Mouse (Mus musculus): ENCODE results near the gene Aqp11. TPM values are rescaled to one million over a fixed set of nuclear protein-coding genes. Genes with fewer than 3 reads are reported as not detected.

Gene Aqp11
- polyA plus RNA-seq, 1 experiment from 2014 or later = 4.0 TPM

GRCm38 (mm10) chr7:97740948-97741347, 2.9 kb upstream of the Aqp11 start:
- Histone ChIP-seq H3K27ac (replicated peaks) (no peak overlapping the region), H3K36me3 (replicated peaks) (no peaks in the 10 kb centered on the region), H3K4me1 (peaks cover 26% of the 10 kb centered on the region), H3K27me3 (replicated peaks; ENCODE audit: low read depth, poor library complexity, severe bottlenecking) (peaks cover 13% of the 10 kb centered on the region), H3K9me3 (no peaks in the 10 kb centered on the region), H3K4me3 (no peak overlapping the region)
- peak; percentile 56 for DNase-seq (ENCODE audit: low spot score)
- WGBS = 53% methylated on average over 10 of the region's 10 CpGs

GRCm38 (mm10) chr7:97737256-97737637, 842 bp downstream of the Aqp11 start:
- Histone ChIP-seq H3K9me3 (no peaks in the 10 kb centered on the region), H3K4me3 (peak overlapping the region; percentile 66), H3K27me3 (replicated peaks; ENCODE audit: low read depth, poor library complexity, severe bottlenecking) (peaks cover 17% of the 10 kb centered on the region), H3K27ac (replicated peaks) (peak overlapping the region; percentile 84), H3K36me3 (replicated peaks) (no peaks in the 10 kb centered on the region), H3K4me1 (peaks cover 27% of the 10 kb centered on the region)
- WGBS = 9% methylated on average over 12 of the region's 12 CpGs
- DNase-seq (ENCODE audit: low spot score) = no peak

GRCm38 (mm10) chr7:97735886-97736420, 2.1 kb downstream of the Aqp11 start:
- 43% methylated on average over 4 of the region's 4 CpGs for WGBS
- Histone ChIP-seq H3K4me3 (no peak overlapping the region), H3K4me1 (peaks cover 25% of the 10 kb centered on the region), H3K27ac (replicated peaks) (no peak overlapping the region), H3K9me3 (no peaks in the 10 kb centered on the region), H3K36me3 (replicated peaks) (no peaks in the 10 kb centered on the region), H3K27me3 (replicated peaks; ENCODE audit: low read depth, poor library complexity, severe bottlenecking) (peaks cover 17% of the 10 kb centered on the region)
- no peak for DNase-seq (ENCODE audit: low spot score)

GRCm38 (mm10) chr7:97735021-97735420, 3.1 kb downstream of the Aqp11 start:
- H3K27me3 ChIP-seq (replicated peaks; ENCODE audit: low read depth, poor library complexity, severe bottlenecking) = peaks cover 17% of the 10 kb centered on the region
- H3K4me1 ChIP-seq = peaks cover 28% of the 10 kb centered on the region
- no peak overlapping the region for H3K27ac ChIP-seq (replicated peaks)
- WGBS = 88% methylated on average over 8 of the region's 8 CpGs
- no peak for DNase-seq (ENCODE audit: low spot score)
- H3K36me3 ChIP-seq (replicated peaks) = no peaks in the 10 kb centered on the region
- H3K4me3 ChIP-seq = no peak overlapping the region
- no peaks in the 10 kb centered on the region for H3K9me3 ChIP-seq

- DNase-seq (ENCODE audit: low spot score) = no peak
- Histone ChIP-seq H3K27me3 (replicated peaks; ENCODE audit: low read depth, poor library complexity, severe bottlenecking) (peaks cover 17% of the 10 kb centered on the region), H3K27ac (replicated peaks) (no peak overlapping the region), H3K4me1 (peaks cover 37% of the 10 kb centered on the region), H3K36me3 (replicated peaks) (no peaks in the 10 kb centered on the region), H3K4me3 (no peak overlapping the region), H3K9me3 (no peaks in the 10 kb centered on the region)
- 90% methylated on average over 5 of the region's 5 CpGs for WGBS
Measured at GRCm38 (mm10) chr7:97733606-97734005, 4.5 kb downstream of the Aqp11 start.

GRCm38 (mm10) chr7:97730427-97730826, 7.7 kb downstream of the Aqp11 start:
- Histone ChIP-seq H3K27ac (replicated peaks) (no peak overlapping the region), H3K4me3 (no peak overlapping the region), H3K27me3 (replicated peaks; ENCODE audit: low read depth, poor library complexity, severe bottlenecking) (no peaks in the 10 kb centered on the region), H3K4me1 (peaks cover 17% of the 10 kb centered on the region), H3K36me3 (replicated peaks) (peaks cover 22% of the 10 kb centered on the region), H3K9me3 (no peaks in the 10 kb centered on the region)
- 48% methylated on average over 3 of the region's 3 CpGs for WGBS
- no peak for DNase-seq (ENCODE audit: low spot score)

- Histone ChIP-seq H3K9me3 (no peaks in the 10 kb centered on the region), H3K27me3 (replicated peaks; ENCODE audit: low read depth, poor library complexity, severe bottlenecking) (no peaks in the 10 kb centered on the region), H3K4me3 (no peak overlapping the region), H3K4me1 (peaks cover 17% of the 10 kb centered on the region), H3K27ac (replicated peaks) (0 out of 2 replicates have a peak overlapping the region, but pooled peaks have one; percentile 19), H3K36me3 (replicated peaks) (peaks cover 36% of the 10 kb centered on the region)
- DNase-seq (ENCODE audit: low spot score) = no peak
- WGBS = 56% methylated on average over 14 of the region's 14 CpGs
Measured at GRCm38 (mm10) chr7:97728666-97729614, 9.1 kb downstream of the Aqp11 start.

GRCm38 (mm10) chr7:97726778-97727177, 11.3 kb downstream of the Aqp11 start:
- 76% methylated on average over 7 of the region's 7 CpGs for WGBS
- no peaks in the 10 kb centered on the region for H3K27me3 ChIP-seq (replicated peaks; ENCODE audit: low read depth, poor library complexity, severe bottlenecking)
- no peaks in the 10 kb centered on the region for H3K9me3 ChIP-seq
- H3K36me3 ChIP-seq (replicated peaks) = peaks cover 56% of the 10 kb centered on the region
- peaks cover 17% of the 10 kb centered on the region for H3K4me1 ChIP-seq
- DNase-seq (ENCODE audit: low spot score) = no peak
- H3K27ac ChIP-seq (replicated peaks) = no peak overlapping the region
- H3K4me3 ChIP-seq = no peak overlapping the region

GRCm38 (mm10) chr7:97726080-97726479, 12.0 kb downstream of the Aqp11 start:
- no peak overlapping the region for H3K27ac ChIP-seq (replicated peaks)
- H3K36me3 ChIP-seq (replicated peaks) = peaks cover 58% of the 10 kb centered on the region
- DNase-seq (ENCODE audit: low spot score) = no peak
- no peaks in the 10 kb centered on the region for H3K27me3 ChIP-seq (replicated peaks; ENCODE audit: low read depth, poor library complexity, severe bottlenecking)
- 87% methylated on average over 7 of the region's 7 CpGs for WGBS
- H3K9me3 ChIP-seq = no peaks in the 10 kb centered on the region
- H3K4me3 ChIP-seq = no peak overlapping the region
- peaks cover 17% of the 10 kb centered on the region for H3K4me1 ChIP-seq

- Histone ChIP-seq H3K27ac (replicated peaks) (no peak overlapping the region), H3K27me3 (replicated peaks; ENCODE audit: low read depth, poor library complexity, severe bottlenecking) (no peaks in the 10 kb centered on the region), H3K9me3 (no peaks in the 10 kb centered on the region), H3K4me3 (no peak overlapping the region), H3K36me3 (replicated peaks) (peaks cover 65% of the 10 kb centered on the region), H3K4me1 (peaks cover 13% of the 10 kb centered on the region)
- 95% methylated on average over 6 of the region's 6 CpGs for WGBS
- DNase-seq (ENCODE audit: low spot score) = no peak
Measured at GRCm38 (mm10) chr7:97725401-97725800, 12.7 kb downstream of the Aqp11 start.

GRCm38 (mm10) chr7:97723646-97724538, 14.2 kb downstream of the Aqp11 start:
- Histone ChIP-seq H3K27me3 (replicated peaks; ENCODE audit: low read depth, poor library complexity, severe bottlenecking) (no peaks in the 10 kb centered on the region), H3K9me3 (no peaks in the 10 kb centered on the region), H3K36me3 (replicated peaks) (peaks cover 80% of the 10 kb centered on the region), H3K4me1 (no peaks in the 10 kb centered on the region; the same call in 1 of the 2 replicates), H3K4me3 (no peak overlapping the region), H3K27ac (replicated peaks) (no peak overlapping the region)
- WGBS = 89% methylated on average over 11 of the region's 11 CpGs
- no peak for DNase-seq (ENCODE audit: low spot score)

- Histone ChIP-seq H3K27me3 (replicated peaks; ENCODE audit: low read depth, poor library complexity, severe bottlenecking) (no peaks in the 10 kb centered on the region), H3K9me3 (no peaks in the 10 kb centered on the region), H3K4me1 (no peaks in the 10 kb centered on the region), H3K4me3 (no peak overlapping the region), H3K36me3 (replicated peaks) (peaks cover 88% of the 10 kb centered on the region), H3K27ac (replicated peaks) (no peak overlapping the region)
- DNase-seq (ENCODE audit: low spot score) = no peak
- 92% methylated on average over 7 of the region's 7 CpGs for WGBS
Measured at GRCm38 (mm10) chr7:97722278-97722918, 15.7 kb downstream of the Aqp11 start.

Data from embryonic facial prominence, embryonic 10.5 days (tissue).